10 mouse cellular contexts compared by ENCODE assay signal in the genomic region with DNA sequence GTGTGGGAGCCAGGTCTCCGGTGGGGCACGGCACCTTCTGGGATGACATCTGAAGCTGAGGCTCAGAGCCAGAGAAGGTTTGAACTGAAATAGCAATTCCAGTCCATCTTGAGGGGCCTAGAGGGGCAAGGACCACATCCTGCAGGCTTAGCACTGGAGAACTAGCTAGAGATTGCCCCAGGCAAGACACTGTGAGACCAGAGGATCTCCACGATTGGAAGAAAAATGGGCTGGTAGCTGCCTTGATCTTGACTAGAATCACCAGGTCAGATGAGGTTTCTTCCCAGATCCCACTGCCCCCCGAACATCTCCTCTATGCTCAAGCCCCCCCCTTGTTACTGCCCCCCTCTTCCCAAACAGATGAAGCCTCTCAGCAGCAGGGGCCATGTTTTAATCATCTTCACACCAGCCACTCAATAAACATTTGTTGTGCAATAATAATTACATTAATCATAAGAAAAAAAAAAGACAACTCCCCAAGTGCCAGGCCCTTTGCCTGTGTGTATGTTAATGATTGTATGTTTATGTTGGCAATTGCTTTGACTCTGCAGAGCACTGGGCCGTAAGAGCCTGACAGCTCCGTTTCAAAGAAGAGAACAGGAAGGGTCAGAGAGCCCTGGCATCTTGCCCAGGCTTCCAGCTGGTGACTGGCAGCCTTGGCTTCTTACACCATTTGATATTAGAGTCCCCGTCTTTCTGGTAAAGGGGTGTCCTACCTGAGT.
DNase-seq lines count a peak whose midpoint lies in the region; ATAC-seq lines count a peak whose summit lies in the region.
"Had no signal": no experiment of that assay in that cellular context is flagged by ENCODE, and none has a peak within 500 bp of the region (broad histone marks: within the 10 kb centered on the region; RNA-seq: fewer than 3 reads in every experiment).

No protein-coding gene starts in this region.

- ATAC-seq in limb, embryonic 13.5 days (ENCODE audit: low FRiP score, low read depth), result no peak
- no peak for ATAC-seq in frontal cortex, adult (ENCODE audit: low TSS enrichment)

- WGBS in limb, embryonic 13.5 days, result 33% methylated on average over 7 of the region's 7 CpGs

- no peaks in the 10 kb centered on the region for H3K36me3 ChIP-seq in limb, embryonic 13.5 days
- H3K36me3 ChIP-seq: embryonic facial prominence, embryonic 12.5 days had no signal

- intact Hi-C loops in gastrocnemius, postnatal 36 days (cut with DNase I), result no loop called here
- intact Hi-C loops in left cerebral cortex, postnatal 36 days (cut with DNase I), result no loop called here

- H3K4me3 ChIP-seq in limb, embryonic 13.5 days, result no peak overlapping the region
- H3K4me3 ChIP-seq: embryonic facial prominence, embryonic 12.5 days had no signal

- H3K9me3 ChIP-seq in limb, embryonic 13.5 days, result no peaks in the 10 kb centered on the region
- H3K9me3 ChIP-seq: embryonic facial prominence, embryonic 12.5 days had no signal

- no peaks in the 10 kb centered on the region for H3K27me3 ChIP-seq in limb, embryonic 13.5 days

- H3K27ac ChIP-seq in limb, embryonic 13.5 days, result peak overlapping the region; percentile 52; the same call in 1 of the 2 replicates
- H3K27ac ChIP-seq: embryonic facial prominence, embryonic 12.5 days; macrophage had no signal

- H3K9ac ChIP-seq in limb, embryonic 13.5 days, result no peak overlapping the region
- H3K9ac ChIP-seq: embryonic facial prominence, embryonic 12.5 days had no signal

- DNase-seq in gastrocnemius, postnatal 10 days, result peak; percentile 51
- DNase-seq in gastrocnemius, postnatal 36 days, result no peak
- DNase-seq in Muller cell, postnatal 12 days (ENCODE audit: inconsistent ontology term), result peak; percentile 60
- DNase-seq in heart, postnatal 4 days, result peak; percentile 64
- DNase-seq in left cerebral cortex, postnatal 36 days (ENCODE audit: low spot score in 2 of 2), result no peak
- DNase-seq in cerebellum, postnatal 36 days, result no peak

- no peak overlapping the region for H3K4me2 ChIP-seq in limb, embryonic 13.5 days (replicated peaks)
- H3K4me2 ChIP-seq: embryonic facial prominence, embryonic 12.5 days had no signal

- H3K4me1 ChIP-seq in limb, embryonic 13.5 days, result peaks cover 46% of the 10 kb centered on the region

Comparison
In these comparisons a context has a peak if more than half of its experiments do, and no peak if none do; other contexts are left out.
1. DNase-seq: peak in gastrocnemius, postnatal 10 days (single experiment), Muller cell, postnatal 12 days (single experiment) and heart, postnatal 4 days (single experiment); none in gastrocnemius, postnatal 36 days (0 of 2), left cerebral cortex, postnatal 36 days (0 of 2) and cerebellum, postnatal 36 days (0 of 2).